Mouse (Mus musculus): ENCODE data around the gene Acsl1.

GRCm38 (mm10) chr8:46490250-46490649 is 19.4 kb downstream of the Acsl1 start:
- TF ChIP-seq CTCF (IDR thresholded peaks at IDR 0.05; ENCODE audit: borderline replicate concordance, control insufficient read depth, extremely low read depth, insufficient read depth, low read length, poor library complexity) (no peak), POLR2A (IDR thresholded peaks at IDR 0.05; ENCODE audit: control insufficient read depth, extremely low read depth, insufficient read depth, low read length, poor library complexity) (no peak)
